Mouse (Mus musculus) thymus, adult 2 months (tissue): ENCODE data around the gene Tvp23b. TPM values are rescaled to one million over a fixed set of nuclear protein-coding genes. Genes with fewer than 3 reads are reported as not detected.

ENCODE experiments used
- DNase-seq: peaks from one replicate; pipeline ENCODE4 v3.0.0; 2021
- H3K27ac ChIP-seq: fragments of 200-500 bp; 2 replicates; pipeline ENCODE4 v1.5.1; 2012; ENCODE audit warnings: low read length, control low read depth; ENCODE audit not compliant: control insufficient read depth, insufficient read depth
- H3K27me3 ChIP-seq: fragments of 200-500 bp; 2 replicates; pipeline ENCODE4 v1.6.1; 2012; ENCODE audit warnings: mild to moderate bottlenecking, low read length, moderate library complexity, mixed read lengths; ENCODE audit not compliant: control insufficient read depth, insufficient read depth
- H3K36me3 ChIP-seq: fragments of 200-500 bp; 2 replicates; pipeline ENCODE4 v1.6.1; 2012; ENCODE audit warnings: mild to moderate bottlenecking, low read length, moderate library complexity; ENCODE audit not compliant: control insufficient read depth, insufficient read depth
- H3K4me1 ChIP-seq: fragments of 200-500 bp; replicated peaks from 2 replicates; pipeline ENCODE4 v1.6.1; 2012; ENCODE audit warnings: low read length; ENCODE audit not compliant: control insufficient read depth, insufficient read depth
- H3K4me3 ChIP-seq: fragments of 200-500 bp; 2 replicates; pipeline ENCODE4 v1.5.1; 2012; ENCODE audit warnings: mild to moderate bottlenecking, low read length, control low read depth, moderate library complexity; ENCODE audit not compliant: control insufficient read depth, insufficient read depth
- CTCF ChIP-seq: fragments of 200-500 bp; IDR thresholded peaks from 2 replicates; pipeline ENCODE4 v1.5.1; 2012; ENCODE audit warnings: mild to moderate bottlenecking, control low read depth, low read length, moderate library complexity, borderline replicate concordance; ENCODE audit not compliant: control insufficient read depth, poor library complexity, insufficient read depth; ENCODE audit errors: extremely low read depth
- POLR2A ChIP-seq: fragments of 200-500 bp; IDR thresholded peaks from 2 replicates; pipeline ENCODE4 v1.6.1; 2012; ENCODE audit warnings: mild to moderate bottlenecking, low read length, control low read depth, moderate library complexity; ENCODE audit not compliant: control insufficient read depth, poor library complexity, insufficient read depth; ENCODE audit errors: extremely low read depth
- WGBS: fragments of 180-500 bp; shearing (Covaris S2); methylation state at CpG from one replicate; pipeline ENCODE4 v1.1.7; 2018; 5-methylcytosine and 5-hydroxymethylcytosine counted together
- polyA plus RNA-seq: library from polyadenylated mRNA; depleted of rRNA; stranded (reverse); fragments of >200 nt; gene quantifications from 2 replicates; pipeline ENCODE4 v1.2.3, GENCODE M21; 2012

Tvp23b gene
- polyA plus RNA-seq, 1 experiment: 13.4 TPM

- Histone ChIP-seq H3K27me3 (no peaks in the 10 kb centered on the region), H3K4me1 (no peaks in the 10 kb centered on the region), H3K4me3 (no peak overlapping the region), H3K36me3 (no peaks in the 10 kb centered on the region), H3K27ac (no peak overlapping the region)
- no peak for TF ChIP-seq POLR2A
- no peak for TF ChIP-seq CTCF
- DNase-seq: no peak
- 87% methylated on average over 11 of the region's 11 CpGs for WGBS
Measured at GRCm38 (mm10) chr11:62934795-62935514, 55.7 kb downstream of the Tvp23b start.

GRCm38 (mm10) chr11:62937986-62938385 lies 58.7 kb downstream of the Tvp23b start:
- Histone ChIP-seq H3K27ac (no peak overlapping the region), H3K4me1 (no peaks in the 10 kb centered on the region), H3K4me3 (no peak overlapping the region), H3K27me3 (no peaks in the 10 kb centered on the region; the same call in 1 of the 2 replicates), H3K36me3 (no peaks in the 10 kb centered on the region)
- TF ChIP-seq POLR2A: no peak
- TF ChIP-seq CTCF: no peak
- WGBS: 46% methylated on average over 6 of the region's 6 CpGs
- DNase-seq: no peak

GRCm38 (mm10) chr11:62938921-62939320 lies 59.7 kb downstream of the Tvp23b start:
- 71% methylated on average over 5 of the region's 5 CpGs for WGBS

GRCm38 (mm10) chr11:62940176-62940575 lies 60.9 kb downstream of the Tvp23b start:
- Histone ChIP-seq H3K4me3 (no peak overlapping the region), H3K27me3 (no peaks in the 10 kb centered on the region; the same call in 1 of the 2 replicates), H3K36me3 (no peaks in the 10 kb centered on the region), H3K4me1 (no peaks in the 10 kb centered on the region), H3K27ac (no peak overlapping the region)
- TF ChIP-seq POLR2A: no peak
- TF ChIP-seq CTCF: no peak
- no peak for DNase-seq
- 88% methylated on average over 3 of the region's 3 CpGs for WGBS

More at GRCm38 (mm10) chr11:62938921-62939320, 59.7 kb downstream of the Tvp23b start:
- H3K4me1 ChIP-seq: no peaks in the 10 kb centered on the region
- no peak overlapping the region for H3K4me3 ChIP-seq
- no peaks in the 10 kb centered on the region; the same call in 1 of the 2 replicates for H3K27me3 ChIP-seq
- no peak for TF ChIP-seq CTCF
- TF ChIP-seq POLR2A: no peak
- no peak for DNase-seq
- H3K27ac ChIP-seq: no peak overlapping the region
- H3K36me3 ChIP-seq: no peaks in the 10 kb centered on the region

GRCm38 (mm10) chr11:62943538-62943937 lies 64.3 kb downstream of the Tvp23b start:
- no peaks in the 10 kb centered on the region; the same call in 1 of the 2 replicates for H3K27me3 ChIP-seq
- no peaks in the 10 kb centered on the region for H3K4me1 ChIP-seq
- H3K36me3 ChIP-seq: no peaks in the 10 kb centered on the region
- H3K27ac ChIP-seq: no peak overlapping the region
- no peak for TF ChIP-seq CTCF
- no peak for DNase-seq
- no peak overlapping the region for H3K4me3 ChIP-seq
- WGBS: 55% methylated on average over 6 of the region's 6 CpGs

GRCm38 (mm10) chr11:62945514-62945913 lies 66.3 kb downstream of the Tvp23b start:
- Histone ChIP-seq H3K36me3 (no peaks in the 10 kb centered on the region), H3K4me3 (no peak overlapping the region), H3K27me3 (no peaks in the 10 kb centered on the region; the same call in 1 of the 2 replicates), H3K27ac (no peak overlapping the region), H3K4me1 (no peaks in the 10 kb centered on the region)
- whole genome bisulfite sequencing: 88% methylated on average over 4 of the region's 4 CpGs
- DNase-seq: no peak
- no peak for TF ChIP-seq CTCF
- TF ChIP-seq POLR2A: no peak
